Mouse (Mus musculus): ENCODE data around the gene Pm20d1. TPM values are rescaled to one million over a fixed set of nuclear protein-coding genes. Genes with fewer than 3 reads are reported as not detected.
A peak's percentile ranks its signal among the peaks of the same experiment; 100 is the strongest.
"Not testable (repeated sequence)": the region's sequence is repeated elsewhere in the genome, so short reads cannot be mapped to it uniquely, and the experiment has no call there.

The Pm20d1 gene
- total RNA-seq, 2 experiments from 2014 or later: 0.62 to 1.4 TPM

DNA sequence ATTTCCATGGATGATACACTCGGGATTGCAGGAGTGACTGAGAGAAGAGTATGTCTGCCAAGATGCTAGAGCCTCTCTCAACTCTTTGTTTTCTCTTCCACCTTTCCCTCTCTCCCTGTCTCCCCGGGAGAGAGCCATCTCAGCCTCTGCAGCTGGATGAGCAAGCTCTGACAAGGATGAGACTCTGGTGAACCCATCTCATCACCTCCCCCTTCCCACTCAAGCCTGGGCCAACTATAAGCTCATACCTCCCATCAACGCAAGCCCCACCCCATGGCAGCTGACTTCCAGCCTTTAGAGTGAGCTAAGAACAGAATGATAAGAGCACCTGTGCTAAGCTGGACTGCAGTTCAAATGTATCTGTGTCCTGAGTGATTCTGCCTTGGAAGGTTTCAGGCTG is 27.9 kb upstream of the Pm20d1 start:
- DNase-seq (ENCODE audit: low spot score in 2 of 2): no peak
- intact Hi-C loops (cut with DNase I): loop anchor here (5.0 to 10.0 kb wide), 3 partner anchors 73 to 474 kb away; no protein-coding TSS in a partner anchor

DNA sequence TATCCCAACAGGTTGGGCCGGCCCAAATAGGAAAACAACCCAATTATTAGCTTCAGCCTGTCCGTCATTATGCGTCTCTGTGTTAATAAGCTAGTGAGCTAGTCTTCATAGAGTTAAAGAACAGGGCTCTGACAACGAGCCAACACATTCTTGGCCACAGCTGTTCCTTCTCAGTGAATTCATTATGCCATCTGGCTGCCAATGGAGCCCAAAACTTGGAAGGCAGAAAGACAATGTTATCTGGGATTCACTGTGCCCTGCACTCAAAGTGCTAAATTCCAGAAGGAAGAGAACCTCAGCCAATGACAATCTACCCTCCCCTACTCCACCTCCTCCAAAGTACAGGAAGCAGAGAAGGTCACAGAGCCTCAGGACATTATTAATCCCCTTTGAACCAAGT is 26.5 kb upstream of the Pm20d1 start:
- DNase-seq (ENCODE audit: low spot score in 2 of 2): peak; percentile 83 to 94
- intact Hi-C loops (cut with DNase I): no loop called here

DNA sequence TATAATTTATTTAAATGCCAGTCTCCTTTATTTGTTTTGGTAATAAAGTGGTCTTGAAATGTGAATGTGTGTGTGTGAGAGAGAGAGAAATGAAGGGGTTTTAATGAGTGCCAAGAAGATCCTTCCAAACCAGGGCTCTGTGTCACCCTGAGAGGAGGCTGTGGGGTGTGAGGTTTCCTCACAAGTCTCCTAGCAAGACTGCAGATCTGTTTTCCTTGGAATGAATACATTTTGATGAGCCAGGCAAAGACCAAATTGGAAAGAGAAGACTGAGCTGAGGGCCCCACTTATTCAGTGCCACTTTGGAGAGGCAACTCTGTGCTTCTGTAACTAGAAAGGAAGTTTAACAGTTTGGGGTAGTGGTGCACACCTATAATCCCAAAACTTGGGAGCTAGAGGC is 25.7 kb upstream of the Pm20d1 start:
- DNase-seq (ENCODE audit: low spot score in 2 of 2): no peak
- intact Hi-C loops (cut with DNase I): no loop called here

DNA sequence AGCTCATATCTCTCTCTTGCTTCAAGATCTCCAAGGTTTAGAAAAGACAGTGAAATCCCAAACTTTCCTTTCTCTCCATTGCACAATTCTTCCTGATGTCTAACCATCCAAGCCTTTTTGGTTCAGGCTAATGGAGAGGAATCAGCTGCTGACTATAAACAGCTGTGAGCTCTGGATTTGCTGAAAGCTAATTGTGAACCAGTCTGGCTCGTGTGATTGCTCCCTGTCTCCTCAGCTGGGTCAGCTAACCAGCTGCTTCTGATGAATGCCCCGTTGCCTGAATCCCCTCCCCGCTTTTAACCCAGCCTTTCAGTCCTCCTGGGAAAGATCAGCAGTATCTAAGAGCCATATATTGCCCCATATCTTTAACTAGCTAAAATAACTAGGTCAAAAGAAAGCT is 2.6 kb upstream of the Pm20d1 start:
- no peak for DNase-seq (ENCODE audit: low spot score in 2 of 2)
- intact Hi-C loops (cut with DNase I): no loop called here

DNA sequence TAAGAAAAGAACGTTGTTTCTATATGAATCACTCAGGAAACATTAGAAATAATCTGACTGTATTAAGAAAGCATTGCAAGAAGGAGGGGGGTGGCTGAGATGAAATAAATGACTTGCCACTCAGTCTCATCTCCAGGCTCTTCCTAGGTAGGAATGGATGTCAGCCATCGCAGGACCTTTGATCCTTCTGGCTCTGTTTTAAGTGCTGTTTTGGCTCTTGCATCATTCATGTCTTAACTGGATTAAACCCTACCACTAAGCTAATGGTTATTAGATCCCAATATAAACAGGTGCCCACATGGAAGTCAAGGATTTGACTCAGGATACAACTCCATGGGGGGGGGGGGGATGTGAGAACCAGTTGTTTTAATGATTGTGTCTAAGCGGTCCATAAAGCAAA is 2.0 kb upstream of the Pm20d1 start:
- intact Hi-C loops (cut with DNase I): no loop called here
- DNase-seq (ENCODE audit: low spot score in 2 of 2): no peak

DNA sequence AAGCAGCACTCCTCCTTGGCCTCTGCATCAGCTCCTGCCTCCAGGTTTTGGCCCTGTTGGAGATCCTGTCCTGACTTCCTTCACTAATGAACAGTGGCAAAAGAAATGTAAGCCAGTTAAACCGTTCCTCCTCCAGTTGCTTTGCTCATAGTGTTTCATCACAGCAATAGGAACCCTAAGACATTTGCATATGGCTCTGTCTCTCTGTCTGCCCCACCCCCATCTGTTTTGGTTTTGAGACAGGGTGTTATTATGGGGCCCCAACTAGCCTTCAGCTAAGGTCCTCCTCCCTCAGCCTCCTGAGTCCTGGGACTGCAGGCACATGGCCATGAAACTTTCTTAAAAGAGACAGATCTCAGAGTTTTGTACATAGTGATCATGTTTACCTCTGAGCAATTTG is 2.8 kb downstream of the Pm20d1 start:
- intact Hi-C loops (cut with DNase I): no loop called here
- no peak for DNase-seq (ENCODE audit: low spot score in 2 of 2)

DNA sequence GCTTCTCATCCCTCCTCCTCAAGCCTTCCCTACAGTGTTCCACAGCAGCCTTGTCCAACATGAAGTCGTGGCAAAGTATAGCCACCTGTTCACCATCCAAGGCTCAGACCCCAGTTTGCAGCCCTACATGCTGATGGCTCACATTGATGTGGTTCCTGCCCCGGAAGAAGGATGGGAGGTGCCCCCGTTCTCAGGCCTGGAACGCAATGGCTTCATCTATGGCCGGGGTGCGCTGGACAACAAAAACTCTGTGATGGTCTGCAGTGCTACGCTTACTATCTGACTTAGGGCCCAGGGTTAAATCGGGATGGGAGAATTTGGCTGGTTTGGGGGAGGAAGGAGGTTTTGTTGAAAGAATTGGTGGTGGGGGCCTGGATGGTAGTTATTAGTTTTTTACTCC is 3.9 kb downstream of the Pm20d1 start:
- intact Hi-C loops (cut with DNase I): no loop called here
- no peak for DNase-seq (ENCODE audit: low spot score in 2 of 2)

DNA sequence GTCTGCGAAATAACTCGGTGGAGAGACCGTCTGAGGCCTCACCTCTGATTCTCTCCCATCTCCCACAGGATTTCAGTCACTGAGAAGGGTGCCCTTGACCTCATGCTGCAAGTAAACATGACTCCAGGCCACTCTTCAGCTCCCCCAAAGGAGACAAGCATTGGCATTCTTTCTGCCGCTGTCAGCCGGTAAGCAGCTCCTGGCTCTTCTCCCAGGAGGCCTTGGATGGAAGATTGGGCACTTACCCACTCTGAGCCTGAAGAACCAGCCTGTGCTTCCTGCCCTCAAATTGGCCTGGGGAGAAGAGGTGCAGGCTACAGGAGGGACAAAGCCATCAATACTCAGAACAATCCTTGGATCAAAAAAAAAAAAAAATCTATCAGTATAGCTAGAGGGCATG is 5.5 kb downstream of the Pm20d1 start:
- no peak for DNase-seq (ENCODE audit: low spot score in 2 of 2)

DNA sequence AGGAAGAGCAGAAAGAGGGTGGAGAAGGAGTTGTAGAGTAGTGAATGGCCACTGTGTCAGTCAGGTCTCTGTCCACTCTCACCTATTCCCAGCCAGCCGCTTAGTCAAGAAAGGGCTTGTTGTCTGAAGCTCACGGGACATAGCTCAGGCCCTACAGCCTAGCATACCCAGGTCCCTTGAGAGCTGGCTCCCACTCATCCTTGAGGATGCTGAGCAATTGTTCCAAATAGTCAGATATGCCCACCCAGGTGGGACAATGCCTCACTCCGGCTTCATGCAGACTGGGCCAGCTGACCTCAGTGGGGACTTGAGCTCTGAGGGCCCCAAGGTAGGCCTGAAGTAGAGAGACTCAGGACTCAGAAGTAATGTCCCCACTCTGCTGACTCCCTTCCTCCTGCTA is 7.0 kb downstream of the Pm20d1 start:
- intact Hi-C loops (cut with DNase I): no loop called here
- DNase-seq (ENCODE audit: low spot score in 2 of 2): no peak

More for the DNA sequence above, 5.5 kb downstream of the Pm20d1 start:
- intact Hi-C loops (cut with DNase I): no loop called here

DNA sequence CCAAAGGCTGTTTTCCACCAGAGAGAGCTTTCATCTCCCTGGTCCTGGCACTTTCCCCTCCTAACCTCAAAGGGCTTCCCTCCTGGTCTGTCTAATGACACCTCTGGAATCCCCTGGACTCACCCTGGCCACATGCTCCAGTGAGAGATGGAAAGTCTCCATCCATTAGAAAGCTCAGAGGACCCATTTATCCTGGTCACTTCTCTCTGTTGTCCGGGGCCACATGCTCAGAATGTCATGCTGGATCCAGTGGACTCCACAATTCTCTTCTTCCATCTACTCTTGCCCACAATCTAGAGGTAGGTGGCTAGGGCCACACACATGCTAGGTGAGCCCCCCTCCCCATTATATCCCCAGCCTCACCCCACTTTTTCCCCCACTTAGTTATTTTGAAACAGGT is 11.8 kb downstream of the Pm20d1 start:
- intact Hi-C loops (cut with DNase I): no loop called here
- no peak for DNase-seq (ENCODE audit: low spot score in 2 of 2)

DNA sequence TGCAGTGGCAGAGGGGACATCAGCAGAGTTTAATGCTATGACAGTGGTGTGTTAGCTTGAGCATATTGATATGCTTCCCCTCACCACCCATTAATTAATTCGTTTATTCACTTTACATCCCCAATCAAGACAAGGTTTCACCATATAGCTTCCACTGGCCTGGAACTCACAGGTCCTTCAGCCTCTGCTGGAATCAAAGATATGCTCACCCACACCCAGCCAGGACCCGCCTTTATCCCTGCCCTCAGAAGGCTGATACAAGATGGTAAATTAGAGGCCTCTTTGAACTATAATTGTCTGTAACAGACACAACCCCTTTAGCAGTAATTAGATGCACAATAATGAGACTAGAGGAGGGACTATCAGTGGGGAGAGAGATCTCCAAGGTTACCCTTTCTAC is 12.5 kb downstream of the Pm20d1 start:
- intact Hi-C loops (cut with DNase I): no loop called here
- DNase-seq (ENCODE audit: low spot score in 2 of 2): no peak

DNA sequence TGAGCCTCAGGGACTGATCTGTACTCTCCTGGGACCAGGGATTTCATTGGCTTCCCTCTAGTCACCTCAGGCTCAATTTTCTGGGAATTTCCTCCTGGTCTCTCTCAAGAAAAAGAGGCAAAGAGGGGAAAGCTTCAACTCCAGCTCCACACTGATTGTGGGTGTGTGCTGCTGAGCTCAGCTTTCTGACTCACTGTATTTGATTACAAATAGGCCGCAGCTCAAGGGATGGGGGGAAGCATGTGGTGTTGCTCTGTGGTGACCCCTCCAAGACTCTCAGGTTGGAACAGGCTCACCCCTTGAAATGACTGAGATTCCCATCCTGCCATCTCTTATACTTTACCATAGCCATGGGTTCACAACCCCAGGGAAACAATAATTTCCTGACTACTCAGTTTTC is 14.2 kb downstream of the Pm20d1 start:
- intact Hi-C loops (cut with DNase I): no loop called here
- DNase-seq (ENCODE audit: low spot score in 2 of 2): no peak

DNA sequence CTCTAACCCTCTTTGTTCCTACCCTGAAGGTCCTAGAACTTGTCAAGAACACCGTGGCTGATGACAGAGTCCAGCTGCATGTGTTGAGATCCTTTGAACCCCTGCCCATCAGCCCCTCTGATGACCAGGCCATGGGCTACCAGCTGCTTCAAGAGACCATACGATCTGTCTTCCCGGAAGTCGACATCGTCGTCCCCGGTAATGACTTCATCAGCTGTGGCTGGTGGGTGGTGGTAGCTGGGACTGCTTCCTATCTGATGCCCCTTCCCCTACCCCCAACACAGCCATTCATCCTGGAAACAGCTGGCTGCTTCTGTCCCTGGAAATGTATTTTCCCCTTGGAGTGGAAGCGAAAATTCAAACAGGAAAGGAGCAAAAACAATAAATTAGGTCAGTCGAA is 14.8 kb downstream of the Pm20d1 start:
- intact Hi-C loops (cut with DNase I): no loop called here
- no peak for DNase-seq (ENCODE audit: low spot score in 2 of 2)

DNA sequence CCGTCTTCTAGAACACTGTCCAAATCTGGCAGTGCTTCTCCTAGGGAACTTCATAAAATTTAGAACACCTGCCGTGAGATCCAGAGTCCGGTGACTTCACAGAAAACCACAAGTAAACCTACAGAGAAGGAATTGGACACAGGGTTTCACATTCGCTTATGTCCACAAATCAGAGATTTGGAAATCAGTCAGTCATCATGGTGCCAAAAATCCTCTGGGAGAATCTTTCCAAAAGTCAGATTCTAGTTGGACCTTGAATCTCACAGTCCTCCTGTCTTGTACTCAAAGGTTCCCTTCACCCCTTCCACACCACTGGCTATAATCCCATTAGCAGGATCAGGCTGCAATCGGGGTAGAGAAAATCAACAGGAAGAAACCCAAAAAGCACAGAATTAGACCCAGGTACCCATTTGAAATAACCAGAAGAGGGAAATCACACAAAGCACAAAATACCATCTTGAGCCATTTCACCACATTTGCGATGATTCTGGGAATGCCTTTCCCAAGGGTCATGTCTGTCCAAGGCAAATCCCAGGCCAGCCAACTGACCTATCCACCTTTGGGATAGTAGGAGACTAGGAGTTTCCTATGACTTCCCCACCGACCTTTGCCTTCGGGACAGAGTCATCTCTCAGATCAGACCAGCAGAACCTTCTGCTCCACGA is 15.6 kb downstream of the Pm20d1 start:
- DNase-seq (ENCODE audit: low spot score in 2 of 2): no peak
- intact Hi-C loops (cut with DNase I): no loop called here

DNA sequence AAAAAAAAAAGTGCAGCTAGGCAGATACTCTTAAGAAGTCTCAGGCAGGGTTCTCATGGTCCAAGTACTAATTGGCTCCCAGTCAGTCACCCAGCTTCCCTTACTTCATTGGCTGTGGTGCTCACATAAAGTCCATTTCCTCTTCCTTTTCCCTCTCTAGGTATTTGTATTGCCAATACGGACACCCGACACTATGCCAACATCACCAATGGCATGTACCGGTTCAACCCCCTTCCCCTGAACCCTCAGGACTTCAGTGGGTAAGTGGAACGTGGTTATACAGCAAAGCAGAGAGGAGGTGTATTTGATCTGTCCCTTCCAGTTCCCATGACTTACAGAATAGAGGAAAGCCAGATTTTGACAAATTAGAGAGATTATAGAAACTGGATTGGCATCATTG is 16.6 kb downstream of the Pm20d1 start:
- intact Hi-C loops (cut with DNase I): no loop called here
- DNase-seq (ENCODE audit: low spot score in 2 of 2): no peak

DNA sequence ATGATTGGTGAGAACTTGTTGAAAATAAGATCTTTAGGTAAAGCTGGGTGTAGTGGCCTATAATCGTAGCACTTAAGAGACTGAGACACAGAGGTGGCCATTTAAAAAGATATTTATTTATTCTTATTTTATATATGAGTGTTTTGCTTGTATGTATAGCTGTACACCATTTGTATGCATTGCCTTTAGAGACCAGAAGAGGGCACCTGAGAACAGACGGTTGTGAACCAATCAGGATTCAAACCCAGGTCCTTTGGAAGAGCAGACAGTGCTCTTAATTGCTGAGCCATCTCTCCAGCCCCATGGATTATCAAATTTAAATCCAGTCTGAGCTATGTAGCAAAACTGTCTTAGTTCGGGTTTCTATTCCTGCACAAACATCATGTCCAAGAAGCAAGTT is 17.0 kb downstream of the Pm20d1 start:
- DNase-seq (ENCODE audit: low spot score in 2 of 2): no peak
- intact Hi-C loops (cut with DNase I): no loop called here

DNA sequence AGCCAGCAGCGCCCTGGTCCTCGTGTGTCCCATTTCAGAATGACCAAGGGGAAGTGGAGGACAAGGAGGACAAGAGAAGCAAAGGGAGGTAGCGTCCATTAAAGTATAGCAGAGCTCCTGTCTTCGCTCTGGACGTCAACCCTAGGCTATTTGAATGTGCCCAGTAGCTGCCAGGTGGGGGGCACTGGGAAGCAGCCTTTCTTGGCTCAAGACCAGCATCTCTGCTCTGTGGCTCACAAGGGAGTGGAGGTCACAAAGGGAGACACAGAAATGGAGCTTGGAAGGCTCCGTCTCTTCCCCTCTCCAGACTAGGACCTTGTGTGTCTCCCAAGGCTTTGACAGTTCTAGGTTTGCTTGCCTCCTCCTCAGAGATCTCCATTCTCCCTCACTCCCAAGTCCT is 19.7 kb downstream of the Pm20d1 start:
- intact Hi-C loops (cut with DNase I): no loop called here
- no peak for DNase-seq (ENCODE audit: low spot score in 2 of 2)

DNA sequence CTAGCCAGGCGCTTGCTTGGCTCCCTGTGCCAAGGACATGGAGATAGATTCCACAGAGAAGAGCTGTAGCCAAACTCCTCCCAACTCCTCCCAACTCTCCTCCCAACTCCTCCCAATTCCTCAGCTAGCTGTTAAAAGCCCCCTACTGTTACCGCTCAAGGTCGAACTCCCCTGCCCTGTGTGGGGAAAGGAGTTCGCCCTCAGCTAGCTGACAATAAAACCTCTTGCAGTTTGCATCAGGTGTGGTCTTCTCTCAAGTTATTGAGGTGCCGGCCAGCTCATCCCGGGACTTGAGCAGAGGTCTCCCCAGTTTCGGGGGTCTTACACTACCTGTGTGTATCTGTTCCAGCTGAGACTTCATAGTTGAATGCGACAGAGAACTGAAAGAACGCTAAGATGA is 23.2 kb downstream of the Pm20d1 start:
- intact Hi-C loops (cut with DNase I); DNase-seq (ENCODE audit: low spot score in 2 of 2): not testable (repeated sequence)

DNA sequence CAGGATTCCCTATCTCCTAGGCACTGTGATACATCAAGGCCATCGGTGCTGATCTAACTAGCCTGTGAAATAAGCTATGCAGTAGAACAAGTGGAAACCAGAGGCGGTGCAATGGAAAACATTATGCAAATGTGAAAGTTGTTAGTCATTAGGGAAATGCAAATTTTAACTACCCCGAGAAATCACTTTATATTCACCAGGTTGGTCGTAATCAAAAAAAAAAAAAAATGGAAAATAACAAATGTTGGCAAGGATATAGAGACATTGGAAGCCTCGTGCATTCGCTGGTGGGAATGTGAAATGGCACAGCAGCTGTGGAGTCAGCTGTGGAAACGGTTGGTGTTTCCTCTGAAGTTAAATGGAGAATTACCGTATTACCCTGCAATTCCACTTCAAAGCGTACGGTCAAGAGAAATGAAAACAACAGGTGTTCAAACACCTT is 23.7 kb downstream of the Pm20d1 start:
- intact Hi-C loops (cut with DNase I): no loop called here
- DNase-seq (ENCODE audit: low spot score in 2 of 2): peak in 1 of 2 experiments; percentile 55

DNA sequence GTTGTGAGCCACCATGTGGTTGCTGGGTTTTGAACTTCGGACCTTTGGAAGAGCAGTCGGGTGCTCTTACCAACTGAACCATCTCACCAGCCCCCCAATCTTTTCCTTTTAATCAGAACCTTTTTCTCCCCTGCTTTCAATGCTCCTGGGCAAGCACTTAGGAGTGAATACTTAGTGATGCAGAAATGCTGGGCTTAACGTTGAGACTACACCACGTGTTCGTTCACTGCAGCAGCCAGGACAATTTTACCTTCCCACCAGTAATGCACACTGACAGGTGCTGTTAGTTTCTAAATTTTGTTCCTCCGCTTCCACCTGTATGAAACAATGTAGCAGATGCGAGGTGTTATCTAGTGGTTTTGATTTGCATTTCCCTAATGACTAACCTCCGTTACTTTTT is 25.1 kb downstream of the Pm20d1 start:
- intact Hi-C loops (cut with DNase I): no loop called here

DNA sequence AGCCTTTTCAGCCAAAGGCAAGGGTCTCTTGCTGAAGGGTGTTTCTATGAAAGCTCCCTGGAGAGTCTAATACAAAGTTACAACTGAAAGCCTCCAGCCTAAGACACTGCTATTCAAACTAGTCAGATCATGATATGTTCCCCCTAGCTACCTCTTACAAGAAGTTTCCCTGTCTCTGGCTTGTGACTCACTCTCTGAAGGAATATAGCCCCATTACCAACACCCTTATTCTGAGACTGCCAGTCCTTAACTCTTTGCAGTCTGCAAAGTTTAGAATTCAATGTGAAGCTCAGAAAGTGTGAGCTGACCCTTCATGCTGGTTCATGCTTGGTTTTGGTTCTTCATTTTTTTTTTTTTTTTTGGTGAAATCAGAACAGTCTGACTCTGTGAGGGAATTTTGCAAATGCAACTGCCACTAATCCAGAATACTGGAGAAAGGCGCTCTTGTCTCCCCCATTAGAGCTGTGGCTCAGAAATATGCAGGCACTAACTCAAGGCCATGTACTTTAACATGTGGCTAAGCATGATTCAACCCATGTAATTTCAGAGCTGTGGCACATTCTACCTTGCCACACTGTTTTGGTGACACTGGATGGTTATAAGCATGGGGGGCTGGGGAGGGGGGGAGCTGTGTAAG is 25.8 kb downstream of the Pm20d1 start:
- intact Hi-C loops (cut with DNase I): no loop called here
- no peak for DNase-seq (ENCODE audit: low spot score in 2 of 2)

More for the DNA sequence above, 25.1 kb downstream of the Pm20d1 start:
- DNase-seq (ENCODE audit: low spot score in 2 of 2): no peak

Data from left cerebral cortex, postnatal 14 days (tissue).